Mouse (Mus musculus): ENCODE measurements at regions not wholly inside any gene's neighbourhood (a gene's known extent, or its start where the extent isn't known, plus 50 kb on each side); places are given as distances from the start of the nearest gene placed in this dataset.

GRCm38 (mm10) chr9:23127338-23128017 lies 95.4 kb upstream of the Bmper start:
- no peak for DNase-seq (ENCODE audit: low spot score in 2 of 2)

- DNase-seq (ENCODE audit: low spot score in 2 of 2), result no peak
These were observed 94.9 kb upstream of the Bmper start for GRCm38 (mm10) chr9:23128018-23128369.

GRCm38 (mm10) chr9:23134006-23134405 lies 88.9 kb upstream of the Bmper start:
- no peak for DNase-seq (ENCODE audit: low spot score in 2 of 2)

- DNase-seq (ENCODE audit: low spot score in 2 of 2), result no peak
These were observed 88.3 kb upstream of the Bmper start for GRCm38 (mm10) chr9:23134421-23135118.

- DNase-seq (ENCODE audit: low spot score in 2 of 2), result no peak
These were observed 86.4 kb upstream of the Bmper start for GRCm38 (mm10) chr9:23136511-23136910.

GRCm38 (mm10) chr9:23137682-23138210 lies 85.1 kb upstream of the Bmper start:
- DNase-seq (ENCODE audit: low spot score in 2 of 2), result no peak

GRCm38 (mm10) chr9:23139580-23140162 lies 83.2 kb upstream of the Bmper start:
- DNase-seq (ENCODE audit: low spot score in 2 of 2), result no peak

- DNase-seq (ENCODE audit: low spot score in 2 of 2), result no peak
These were observed 78.6 kb upstream of the Bmper start for GRCm38 (mm10) chr9:23144281-23144680.

GRCm38 (mm10) chr9:23150338-23150737 lies 72.5 kb upstream of the Bmper start:
- no peak for DNase-seq (ENCODE audit: low spot score in 2 of 2)

- no peak for DNase-seq (ENCODE audit: low spot score in 2 of 2)
These were observed 72.0 kb upstream of the Bmper start for GRCm38 (mm10) chr9:23150874-23151273.

GRCm38 (mm10) chr9:23151953-23152490 lies 70.9 kb upstream of the Bmper start:
- no peak for DNase-seq (ENCODE audit: low spot score in 2 of 2)

- no peak for DNase-seq (ENCODE audit: low spot score in 2 of 2)
These were observed 65.9 kb upstream of the Bmper start for GRCm38 (mm10) chr9:23156820-23157570.

- DNase-seq (ENCODE audit: low spot score in 2 of 2), result no peak
These were observed 64.4 kb upstream of the Bmper start for GRCm38 (mm10) chr9:23158499-23158898.

GRCm38 (mm10) chr9:23161346-23161745 lies 61.5 kb upstream of the Bmper start:
- DNase-seq (ENCODE audit: low spot score in 2 of 2), result no peak

GRCm38 (mm10) chr9:23167056-23167591 lies 55.8 kb upstream of the Bmper start:
- no peak for DNase-seq (ENCODE audit: low spot score in 2 of 2)

GRCm38 (mm10) chr9:23167716-23168115 lies 55.2 kb upstream of the Bmper start:
- no peak for DNase-seq (ENCODE audit: low spot score in 2 of 2)

GRCm38 (mm10) chr9:23168149-23168548 lies 54.7 kb upstream of the Bmper start:
- DNase-seq (ENCODE audit: low spot score in 2 of 2), result no peak

GRCm38 (mm10) chr9:23171361-23171760 lies 51.5 kb upstream of the Bmper start:
- DNase-seq (ENCODE audit: low spot score in 2 of 2), result no peak
